Mouse (Mus musculus): Measurements from ENCODE around the gene Ncbp2.

Ncbp2 gene

GRCm38 (mm10) chr16:31948345-31948774 is at the start of gene Ncbp2, which contains the start of gene 0610012G03Rik:
TSS of gene Ncbp2 (plus strand) at chr16:31948513.
TSS of gene 0610012G03Rik (minus strand) at chr16:31948494.
- peak; percentile 93 to 98 for DNase-seq (ENCODE audit: low spot score in 2 of 2)

- DNase-seq (ENCODE audit: low spot score in 2 of 2): no peak
These were observed 49.6 kb upstream of the Ncbp2 start for GRCm38 (mm10) chr16:31898546-31899326.

- no peak for DNase-seq (ENCODE audit: low spot score in 2 of 2)
These were observed 46.4 kb upstream of the Ncbp2 start for GRCm38 (mm10) chr16:31901886-31902285.

GRCm38 (mm10) chr16:31903239-31903638 is 45.1 kb upstream of the Ncbp2 start:
- DNase-seq (ENCODE audit: low spot score in 2 of 2): no peak

GRCm38 (mm10) chr16:31905331-31905730 is 43.0 kb upstream of the Ncbp2 start:
- DNase-seq (ENCODE audit: low spot score in 2 of 2): no peak

GRCm38 (mm10) chr16:31905891-31906825 is 42.2 kb upstream of the Ncbp2 start:
- DNase-seq (ENCODE audit: low spot score in 2 of 2): no peak

GRCm38 (mm10) chr16:31906896-31907295 is 41.4 kb upstream of the Ncbp2 start:
- no peak for DNase-seq (ENCODE audit: low spot score in 2 of 2)

GRCm38 (mm10) chr16:31908959-31909358 is 39.4 kb upstream of the Ncbp2 start:
- DNase-seq (ENCODE audit: low spot score in 2 of 2): no peak

- DNase-seq (ENCODE audit: low spot score in 2 of 2): no peak
These were observed 37.9 kb upstream of the Ncbp2 start for GRCm38 (mm10) chr16:31910281-31910847.

- no peak for DNase-seq (ENCODE audit: low spot score in 2 of 2)
These were observed 30.5 kb upstream of the Ncbp2 start for GRCm38 (mm10) chr16:31917776-31918175.

GRCm38 (mm10) chr16:31918248-31918724 is 30.0 kb upstream of the Ncbp2 start:
- DNase-seq (ENCODE audit: low spot score in 2 of 2): peak; percentile 47 to 77

GRCm38 (mm10) chr16:31924368-31924767 is 23.9 kb upstream of the Ncbp2 start:
- DNase-seq (ENCODE audit: low spot score in 2 of 2): no peak

- no peak for DNase-seq (ENCODE audit: low spot score in 2 of 2)
These were observed 22.2 kb upstream of the Ncbp2 start for GRCm38 (mm10) chr16:31926091-31926490.

- no peak for DNase-seq (ENCODE audit: low spot score in 2 of 2)
These were observed 21.6 kb upstream of the Ncbp2 start for GRCm38 (mm10) chr16:31926547-31927182.

- DNase-seq (ENCODE audit: low spot score in 2 of 2): no peak
These were observed 20.9 kb upstream of the Ncbp2 start for GRCm38 (mm10) chr16:31927412-31927811.

GRCm38 (mm10) chr16:31931330-31931729 is 17.0 kb upstream of the Ncbp2 start:
- no peak for DNase-seq (ENCODE audit: low spot score in 2 of 2)

- DNase-seq (ENCODE audit: low spot score in 2 of 2): no peak
These were observed 16.1 kb upstream of the Ncbp2 start for GRCm38 (mm10) chr16:31932255-31932654.

GRCm38 (mm10) chr16:31932840-31933697 is 15.2 kb upstream of the Ncbp2 start:
- peak; percentile 87 to 89 for DNase-seq (ENCODE audit: low spot score in 2 of 2)

- peak in 1 of 2 experiments; percentile 47 for DNase-seq (ENCODE audit: low spot score in 2 of 2)
These were observed 14.4 kb upstream of the Ncbp2 start, which contains the start of gene Pigz for GRCm38 (mm10) chr16:31933751-31934549. TSS of gene Pigz (plus strand) at chr16:31933851.
